Mouse (Mus musculus) G1E (cell line): ENCODE measurements around the gene Cyth1. TPM values are rescaled to one million over a fixed set of nuclear protein-coding genes. Genes with fewer than 3 reads are reported as not detected.

Source experiments
- ATAC-seq: 2 replicates; pipeline ENCODE4 v1.8.0; 2016; ENCODE audit warnings: mild to moderate bottlenecking; ENCODE audit not compliant: insufficient number of reproducible peaks, poor library complexity, low FRiP score, severe bottlenecking; ENCODE audit errors: extremely low read depth
- DNase-seq: peaks from one replicate; pipeline ENCODE4 v3.0.0; 2012; ENCODE audit warnings: low spot score
- H3K27me3 ChIP-seq: 2 replicates; pipeline ENCODE4 v1.6.1; 2012; ENCODE audit warnings: mild to moderate bottlenecking, low read length, inconsistent platforms; ENCODE audit not compliant: insufficient read depth
- H3K36me3 ChIP-seq: replicated peaks from 2 replicates; pipeline ENCODE3; 2012; ENCODE audit warnings: mild to moderate bottlenecking, inconsistent platforms
- H3K4me1 ChIP-seq: 2 replicates; pipeline ENCODE4 v1.6.1; 2012; ENCODE audit warnings: low read depth, low read length, inconsistent platforms, mixed read lengths; ENCODE audit not compliant: insufficient read depth
- H3K4me3 ChIP-seq: 2 replicates; pipeline ENCODE4 v1.5.1; 2012; ENCODE audit warnings: low read depth, mild to moderate bottlenecking, inconsistent platforms, low read length, moderate library complexity, mixed read lengths
- H3K9me3 ChIP-seq: replicated peaks from 2 replicates; pipeline ENCODE4 v1.6.1; 2012; ENCODE audit warnings: inconsistent platforms
- CTCF ChIP-seq: IDR thresholded peaks from 2 replicates; pipeline ENCODE4 v1.5.1; 2012; ENCODE audit warnings: low read depth, low read length, inconsistent platforms, mixed read lengths
- GATA1 ChIP-seq: IDR thresholded peaks from 2 replicates; pipeline ENCODE4 v1.6.1; 2012; ENCODE audit warnings: borderline replicate concordance, low read length, inconsistent platforms, mixed read lengths
- GATA2 ChIP-seq: IDR thresholded peaks from 2 replicates; pipeline ENCODE4 v1.6.1; 2012; ENCODE audit warnings: low read depth, low read length, inconsistent platforms, borderline replicate concordance
- POLR2AphosphoS5 ChIP-seq: IDR thresholded peaks from 2 replicates; pipeline ENCODE4 v1.6.1; 2012; ENCODE audit warnings: low read depth, low read length, inconsistent platforms; ENCODE audit not compliant: insufficient replicate concordance
- TAL1 ChIP-seq: conservative IDR thresholded peaks from 2 replicates; pipeline ENCODE4 v1.6.1; 2012; ENCODE audit warnings: low read depth, low read length, inconsistent platforms, mixed read lengths
- polyA plus RNA-seq: library from polyadenylated mRNA; stranded (reverse); fragments of >175 nt; gene quantifications from 2 replicates; pipeline ENCODE4 v1.2.3, GENCODE M21; 2012
- total RNA-seq, 2 experiments: library from RNA; stranded (forward) in 1 of 2; stranded (reverse) in 1 of 2; fragments of 200-1000 nt in 1 of 2; fragments of >200 nt in 1 of 2; fragmentation: Nextera tagmentation in 1 of 2; gene quantifications; 2 replicates each; pipeline ENCODE4 v1.2.3; 2014 to 2017

Gene Cyth1
- total and polyA plus RNA-seq, 3 experiments = 3.1 to 7.1 (median 4.0) TPM

GRCm38 (mm10) chr11:118198296-118198600 lies 50.1 kb downstream of the Cyth1 start:
- ATAC-seq = no peak
- Histone ChIP-seq H3K36me3 (no peaks in the 10 kb centered on the region), H3K9me3 (no peaks in the 10 kb centered on the region), H3K27me3 (peaks cover 23% of the 10 kb centered on the region), H3K4me1 (peaks cover 9% of the 10 kb centered on the region), H3K4me3 (no peak overlapping the region)
- DNase-seq = no peak
- no peak for TF ChIP-seq GATA1
- no peak for TF ChIP-seq TAL1
- no peak for TF ChIP-seq POLR2AphosphoS5
- TF ChIP-seq CTCF = no peak
- TF ChIP-seq GATA2 = no peak

GRCm38 (mm10) chr11:118197508-118198295 lies 50.7 kb downstream of the Cyth1 start:
- H3K9me3 ChIP-seq = no peaks in the 10 kb centered on the region

DNA sequence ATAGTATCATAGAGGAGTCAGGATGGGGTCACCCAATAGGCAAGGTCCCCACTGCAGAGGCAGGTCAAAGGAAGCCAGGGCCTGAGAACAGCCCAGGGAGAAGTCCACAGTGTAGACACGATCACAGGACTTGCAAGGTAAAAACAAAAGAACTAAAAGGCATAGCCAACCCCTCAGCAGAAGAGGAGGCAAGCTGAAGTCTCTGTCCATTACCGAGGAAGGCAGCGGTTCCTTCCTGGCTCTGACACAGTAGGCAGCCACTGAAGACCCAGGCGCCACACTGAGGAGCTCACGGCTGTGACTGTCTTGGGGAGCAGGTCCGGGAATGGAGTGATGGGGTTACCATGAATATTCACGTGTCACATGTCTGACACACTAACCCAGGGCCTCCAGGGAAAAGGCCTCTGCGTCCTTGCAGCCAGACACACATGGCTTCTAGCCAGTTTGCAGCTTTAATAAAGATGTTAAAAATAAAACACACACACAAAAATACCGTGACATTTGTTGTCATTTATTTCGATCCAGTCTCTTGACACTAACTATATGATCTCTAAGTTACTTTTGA lies 51.5 kb downstream of the Cyth1 start:
- TF ChIP-seq GATA1 (no peak), GATA2 (no peak), CTCF (no peak), POLR2AphosphoS5 (no peak), TAL1 (no peak)
- DNase-seq (no peak), ATAC-seq (no peak)
- Histone ChIP-seq H3K4me3 (no peak overlapping the region), H3K36me3 (peaks cover 2% of the 10 kb centered on the region), H3K27me3 (peaks cover 14% of the 10 kb centered on the region), H3K9me3 (no peaks in the 10 kb centered on the region), H3K4me1 (peaks cover 5% of the 10 kb centered on the region)

More at GRCm38 (mm10) chr11:118197508-118198295, 50.7 kb downstream of the Cyth1 start:
- DNase-seq = no peak
- ATAC-seq = no peak
- H3K27me3 ChIP-seq = peaks cover 21% of the 10 kb centered on the region
- no peak overlapping the region for H3K4me3 ChIP-seq
- no peaks in the 10 kb centered on the region for H3K36me3 ChIP-seq
- H3K4me1 ChIP-seq = peaks cover 9% of the 10 kb centered on the region
- TF ChIP-seq CTCF = no peak
- TF ChIP-seq POLR2AphosphoS5 = no peak
- TF ChIP-seq GATA1 = no peak

GRCm38 (mm10) chr11:118193390-118194147 lies 54.8 kb downstream of the Cyth1 start:
- no peaks in the 10 kb centered on the region for H3K9me3 ChIP-seq
- H3K4me1 ChIP-seq = no peaks in the 10 kb centered on the region
- H3K4me3 ChIP-seq = no peak overlapping the region
- DNase-seq = no peak
- peaks cover 9% of the 10 kb centered on the region for H3K36me3 ChIP-seq
- peaks cover 6% of the 10 kb centered on the region; the same call in 1 of the 2 replicates for H3K27me3 ChIP-seq
- ATAC-seq = no peak
- no peak for TF ChIP-seq GATA2
- TF ChIP-seq TAL1 = no peak
- no peak for TF ChIP-seq GATA1
- no peak for TF ChIP-seq CTCF
- TF ChIP-seq POLR2AphosphoS5 = no peak

DNA sequence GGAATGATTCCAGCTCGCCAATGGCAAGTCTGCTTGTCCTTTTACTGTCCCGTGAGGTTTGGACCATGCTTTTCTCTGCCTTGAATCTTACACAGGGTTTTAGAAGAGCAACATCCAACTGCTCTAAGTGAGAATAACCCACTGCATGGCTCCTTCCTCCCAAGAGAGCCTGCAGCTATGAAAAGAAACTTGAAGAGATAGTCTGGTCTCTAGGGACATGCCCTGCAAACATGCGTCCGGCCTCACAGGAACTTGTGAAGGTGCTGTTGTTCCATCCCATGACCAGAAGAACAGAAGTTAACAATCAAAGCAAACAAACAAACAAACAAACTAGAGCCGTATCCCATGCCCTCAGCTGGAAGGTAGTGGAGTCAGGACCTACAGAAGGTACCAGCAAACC lies 55.4 kb downstream of the Cyth1 start:
- Histone ChIP-seq H3K36me3 (peaks cover 9% of the 10 kb centered on the region), H3K4me3 (no peak overlapping the region), H3K27me3 (peaks cover 3% of the 10 kb centered on the region; the same call in 1 of the 2 replicates), H3K9me3 (no peaks in the 10 kb centered on the region), H3K4me1 (no peaks in the 10 kb centered on the region)
- no peak for TF ChIP-seq CTCF
- TF ChIP-seq TAL1 = no peak
- no peak for TF ChIP-seq GATA2
- no peak for TF ChIP-seq GATA1
- no peak for TF ChIP-seq POLR2AphosphoS5
- DNase-seq (no peak), ATAC-seq (no peak)

- no peak for ATAC-seq
- peaks cover 49% of the 10 kb centered on the region for H3K36me3 ChIP-seq
Observed at GRCm38 (mm10) chr11:118182768-118183167, 65.6 kb downstream of the Cyth1 start.

More at GRCm38 (mm10) chr11:118182768-118183167, 65.6 kb downstream of the Cyth1 start:
- DNase-seq = no peak
- TF ChIP-seq GATA1 = no peak
- TF ChIP-seq POLR2AphosphoS5 = no peak
- TF ChIP-seq TAL1 = no peak
- TF ChIP-seq CTCF = no peak
- no peak for TF ChIP-seq GATA2
- H3K4me1 ChIP-seq = peaks cover 6% of the 10 kb centered on the region; the same call in 1 of the 2 replicates
- no peak overlapping the region for H3K4me3 ChIP-seq
- H3K9me3 ChIP-seq = no peaks in the 10 kb centered on the region
- H3K27me3 ChIP-seq = no peaks in the 10 kb centered on the region
